Mouse (Mus musculus): ENCODE measurements around the gene Rpap1.
"Not testable (repeated sequence)": the region's sequence is repeated elsewhere in the genome, so short reads cannot be mapped to it uniquely, and the experiment has no call there.

The Rpap1 gene

DNA sequence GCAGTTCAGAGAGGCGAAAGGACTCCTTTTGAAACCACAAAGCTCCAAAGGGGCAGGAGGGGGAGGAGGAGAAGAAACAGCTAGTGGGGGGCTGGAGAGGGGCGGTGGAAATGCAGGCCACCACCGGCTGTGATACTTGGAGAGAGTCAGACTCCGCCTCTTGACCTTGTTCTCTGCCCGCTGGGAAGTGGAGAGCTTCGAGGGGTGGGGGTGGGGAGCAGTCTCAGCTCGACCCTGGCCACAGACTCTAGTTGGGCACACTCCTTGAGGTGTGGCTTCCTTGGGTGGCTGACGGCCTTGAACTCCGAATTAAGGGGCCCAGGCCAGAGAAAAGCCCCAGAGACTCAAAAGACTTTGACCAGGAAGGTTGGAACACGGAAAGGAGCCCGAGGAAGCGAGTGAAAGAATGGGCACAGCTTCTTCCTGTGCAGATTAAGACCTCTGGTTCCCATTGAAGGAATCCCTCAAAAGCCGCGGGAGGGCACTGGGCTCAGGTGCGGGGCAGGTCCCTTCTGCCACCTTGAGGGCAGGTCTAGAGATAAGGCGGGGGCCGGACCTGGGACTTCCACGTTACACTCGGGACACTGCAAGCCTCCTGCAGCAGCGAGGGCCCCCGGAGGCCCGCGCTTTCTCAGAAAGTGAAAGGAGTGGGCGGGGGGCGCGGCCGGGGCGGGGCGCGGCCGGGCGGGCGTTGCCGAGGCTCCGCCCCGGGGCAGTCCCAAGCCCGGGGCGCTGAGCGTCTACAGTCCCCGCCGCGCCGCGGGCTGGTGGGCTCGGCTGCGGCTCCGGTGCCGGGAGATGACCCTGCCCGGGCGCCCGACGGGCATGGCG lies 45.5 kb downstream of the Rpap1 start, which contains the start of gene Itpka:
Itpka (plus strand) TSS at position 757 of the 831 bp plus-strand sequence.
- in situ Hi-C loops (cut with MboI, MseI): no loop called here

DNA sequence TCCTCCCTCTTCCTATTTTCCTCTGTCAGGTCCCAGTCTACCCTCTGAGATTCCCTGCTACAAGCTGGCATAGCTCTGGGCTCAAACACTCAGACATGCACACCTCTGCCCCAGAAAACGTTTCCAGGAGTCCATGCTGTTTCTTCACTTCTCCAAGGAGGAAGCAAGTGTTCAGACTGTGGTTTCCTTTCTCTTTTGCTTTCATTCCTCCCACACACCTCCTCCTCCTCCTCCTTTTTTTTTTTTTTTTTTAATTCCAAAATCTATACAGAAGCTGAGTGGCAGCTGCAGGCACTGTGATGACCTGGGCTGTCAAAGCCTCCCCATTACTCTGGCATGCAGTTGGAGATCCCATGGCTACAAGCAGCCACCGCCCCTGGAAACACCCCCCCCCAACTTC lies 46.8 kb downstream of the Rpap1 start:
- in situ Hi-C loops (cut with MboI, MseI): no loop called here

DNA sequence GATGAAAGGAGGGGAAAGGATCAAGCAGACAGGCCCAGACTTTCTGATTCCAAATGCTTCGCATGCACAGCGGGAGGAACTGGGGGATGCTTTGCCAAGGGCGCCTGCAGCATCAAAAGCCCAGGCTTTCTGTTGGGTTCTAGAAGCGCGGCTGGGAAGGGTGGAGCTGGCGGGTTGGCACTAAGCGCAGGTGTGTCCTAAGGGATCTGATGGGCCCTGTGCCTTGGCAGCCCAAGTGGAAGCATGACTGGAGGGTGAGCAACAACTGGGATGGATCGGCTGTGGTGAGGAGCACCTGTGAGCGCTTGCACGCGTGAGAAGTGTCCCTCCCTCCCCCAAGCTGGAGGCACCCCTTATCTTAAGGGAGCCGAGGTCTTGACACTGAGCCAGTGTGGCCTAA lies 50.2 kb downstream of the Rpap1 start:
- in situ Hi-C loops (cut with MboI, MseI): no loop called here

DNA sequence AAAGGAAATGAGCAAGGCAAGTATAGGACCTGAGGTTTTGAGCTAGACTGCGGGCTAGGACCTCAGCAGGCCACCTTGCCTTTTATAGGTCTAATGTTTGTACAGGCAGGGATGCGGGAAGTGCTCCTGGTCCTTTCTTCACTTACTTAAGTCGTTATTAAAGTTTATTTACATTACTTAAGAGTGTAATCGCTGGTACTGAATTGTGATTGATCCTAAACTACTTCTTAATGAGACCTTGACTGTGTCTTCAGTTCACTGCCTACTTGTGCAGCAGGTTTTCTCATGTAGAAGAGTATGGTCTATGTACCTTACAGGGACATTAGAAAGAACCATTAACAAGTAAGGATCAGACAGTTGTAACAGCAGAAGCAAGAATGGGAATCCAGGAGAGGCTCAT lies 56.6 kb downstream of the Rpap1 start:
- in situ Hi-C loops (cut with MboI, MseI): no loop called here

DNA sequence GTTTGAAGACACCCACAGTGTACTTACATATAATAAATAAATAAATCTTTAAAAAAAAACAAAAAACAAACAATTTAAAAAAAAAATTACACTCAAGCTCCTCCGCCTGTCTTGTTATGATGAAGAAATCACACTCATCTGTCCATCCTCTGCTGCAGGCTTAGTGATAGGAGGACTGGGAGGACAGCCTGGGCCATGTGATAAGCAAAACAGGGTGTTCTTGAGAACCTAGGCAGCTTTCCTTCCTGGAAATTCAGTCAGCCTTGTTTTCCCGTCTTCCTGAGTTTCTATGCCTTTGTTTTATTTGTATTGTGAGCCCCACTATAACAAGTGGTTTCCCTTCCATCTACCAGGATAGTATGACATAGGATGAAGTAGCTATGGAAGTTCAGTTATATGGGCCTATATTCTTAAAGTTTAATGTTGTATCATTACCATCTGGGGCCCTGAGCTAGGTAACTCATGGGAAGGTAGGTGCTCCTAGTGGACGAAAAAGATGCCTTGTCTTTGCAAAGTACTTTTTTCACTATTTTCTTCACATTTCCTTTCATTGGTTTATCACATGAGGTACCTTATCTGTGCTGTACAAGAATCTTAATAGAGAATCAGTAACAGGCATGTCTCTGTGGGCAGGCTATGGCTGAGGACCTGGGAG lies 59.4 kb downstream of the Rpap1 start:
- in situ Hi-C loops (cut with MboI, MseI): no loop called here

DNA sequence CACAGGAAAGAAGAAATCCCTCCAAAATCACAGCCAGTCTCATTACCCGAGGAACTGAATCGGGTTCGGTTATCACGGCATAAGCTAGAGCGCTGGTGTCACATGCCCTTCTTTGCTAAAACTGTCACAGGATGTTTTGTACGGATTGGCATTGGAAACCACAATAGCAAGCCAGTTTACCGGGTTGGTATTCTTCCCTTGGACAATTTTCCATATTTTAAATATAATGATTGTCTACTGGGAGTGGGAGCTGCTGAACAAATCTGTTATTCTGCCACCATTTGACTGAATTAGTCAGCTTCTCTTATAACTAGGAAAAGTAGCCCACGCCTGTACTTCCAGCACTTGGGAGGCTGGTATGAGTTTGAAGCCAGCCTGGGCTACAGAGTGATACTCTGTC lies 66.3 kb downstream of the Rpap1 start:
- in situ Hi-C loops (cut with MboI, MseI): no loop called here

DNA sequence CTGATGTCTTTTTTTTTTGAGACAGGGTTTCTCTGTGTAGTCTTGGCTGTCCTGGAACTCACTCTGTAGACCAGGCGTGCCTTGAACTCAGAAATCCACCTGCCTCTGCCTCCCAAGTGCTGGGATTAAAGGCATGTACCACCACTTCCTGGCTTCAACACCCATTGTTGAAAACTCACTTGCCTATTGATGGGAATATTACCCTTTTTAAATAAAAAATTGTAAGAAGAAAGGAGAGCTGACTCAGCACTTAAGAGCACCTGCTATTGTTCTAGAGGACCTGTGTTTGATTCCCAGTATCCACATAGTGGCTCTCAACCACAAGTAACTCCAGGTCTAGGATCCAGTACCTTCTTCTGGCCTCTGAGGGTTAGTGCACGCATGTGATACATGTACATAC lies 71.5 kb downstream of the Rpap1 start:
- in situ Hi-C loops (cut with MboI, MseI): not testable (repeated sequence)

Measured in regulatory T cell (primary cell).